Mouse (Mus musculus) small intestine, adult 2 months (tissue): Measurements from ENCODE around the gene Gm45234.

Source experiments
- CTCF ChIP-seq: fragments of 200-500 bp; IDR thresholded peaks from 2 replicates; pipeline ENCODE4 v1.5.1; 2012; ENCODE audit warnings: low read depth, mild to moderate bottlenecking, control low read depth, inconsistent platforms, low read length, moderate library complexity, mixed read lengths; ENCODE audit not compliant: insufficient replicate concordance, insufficient read length; ENCODE audit errors: extremely low read depth
- POLR2A ChIP-seq: fragments of 200-500 bp; IDR thresholded peaks from 2 replicates; pipeline ENCODE4 v1.6.1; 2012; ENCODE audit warnings: low read depth, mild to moderate bottlenecking, control low read depth, inconsistent platforms, low read length, moderate library complexity

GRCm38 (mm10) chr6:124728621-124729020 is 27.2 kb downstream of the Gm45234 start:
- TF ChIP-seq CTCF, result no peak
- TF ChIP-seq POLR2A, result no peak
